Mouse (Mus musculus) kidney, adult 2 months (tissue): ENCODE data around the gene 0610030E20Rik. TPM values are rescaled to one million over a fixed set of nuclear protein-coding genes. Genes with fewer than 3 reads are reported as not detected.

Experiments
- DNase-seq: peaks from one replicate; pipeline ENCODE4 v3.0.0; 2021
- H3K27ac ChIP-seq: fragments of 200-500 bp; 2 replicates; pipeline ENCODE4 v1.5.1; 2012; ENCODE audit warnings: low read depth, low read length, control low read depth, inconsistent platforms; ENCODE audit not compliant: insufficient read depth
- H3K27me3 ChIP-seq: fragments of 200-500 bp; replicated peaks from 2 replicates; pipeline ENCODE4 v1.6.1; 2012; ENCODE audit warnings: mild to moderate bottlenecking, moderate library complexity, low read length, inconsistent platforms; ENCODE audit not compliant: control insufficient read depth, insufficient read depth
- H3K36me3 ChIP-seq: fragments of 200-500 bp; 2 replicates; pipeline ENCODE4 v1.6.1; 2012; ENCODE audit warnings: mild to moderate bottlenecking, moderate library complexity, low read length, inconsistent platforms; ENCODE audit not compliant: control insufficient read depth, insufficient read depth
- H3K4me1 ChIP-seq: fragments of 200-500 bp; 2 replicates; pipeline ENCODE4 v1.6.1; 2011; ENCODE audit warnings: low read length; ENCODE audit not compliant: control insufficient read depth, insufficient read depth
- H3K4me3 ChIP-seq: fragments of 200-500 bp; 2 replicates; pipeline ENCODE4 v1.5.1; 2011; ENCODE audit warnings: mild to moderate bottlenecking, low read depth, low read length, control low read depth; ENCODE audit not compliant: insufficient read depth
- CTCF ChIP-seq: fragments of 200-500 bp; conservative IDR thresholded peaks from 2 replicates; pipeline ENCODE4 v1.5.1; 2011; ENCODE audit warnings: low read depth, mild to moderate bottlenecking, control low read depth, low read length, moderate library complexity, mixed read lengths; ENCODE audit not compliant: insufficient read depth, insufficient read length
- POLR2A ChIP-seq: fragments of 200-500 bp; IDR thresholded peaks from one replicate; pipeline ENCODE4 v1.6.1; 2011; ENCODE audit warnings: low read depth, low read length, control low read depth
- whole genome bisulfite sequencing: fragments of 180-500 bp; shearing (Covaris S2); methylation state at CpG from one replicate; pipeline ENCODE4 v1.1.7; 2018; 5-methylcytosine and 5-hydroxymethylcytosine counted together
- polyA plus RNA-seq: library from polyadenylated mRNA; depleted of rRNA; stranded (reverse); fragments of >200 nt; gene quantifications from 2 replicates; pipeline ENCODE4 v1.2.3, GENCODE M21; 2012

0610030E20Rik gene
- polyA plus RNA-seq, 1 experiment = 15.1 TPM

GRCm38 (mm10) chr6:72358086-72358764 lies 11.1 kb downstream of the 0610030E20Rik start:
- WGBS = 75% methylated on average over 10 of the region's 10 CpGs
- Histone ChIP-seq H3K27ac (no peak overlapping the region), H3K36me3 (peaks cover 7% of the 10 kb centered on the region; the same call in 1 of the 2 replicates), H3K4me1 (peaks cover 30% of the 10 kb centered on the region; the same call in 1 of the 2 replicates), H3K27me3 (no peaks in the 10 kb centered on the region), H3K4me3 (no peak overlapping the region)
- TF ChIP-seq CTCF (no peak), POLR2A (peak; percentile 47)
- no peak for DNase-seq

DNA sequence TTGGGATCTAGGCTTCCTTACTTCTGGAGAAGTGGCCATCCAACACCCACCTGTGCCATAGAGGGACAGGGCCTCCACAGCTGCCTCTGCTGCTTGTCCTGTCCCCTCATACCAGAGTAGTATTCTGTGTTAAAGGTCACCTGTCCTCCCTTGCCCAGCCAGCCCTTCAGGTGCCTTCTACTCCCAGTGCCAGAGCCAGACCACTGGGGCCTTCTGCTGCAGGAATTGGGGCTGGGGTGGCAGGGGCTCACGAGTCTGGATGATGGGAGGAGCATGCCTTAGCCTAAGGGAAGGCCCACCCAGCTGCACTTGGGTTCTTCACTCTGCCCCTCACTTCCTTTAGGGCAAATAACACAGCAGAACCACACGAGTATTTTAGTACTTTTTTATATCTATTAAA lies 12.2 kb downstream of the 0610030E20Rik start:
- DNase-seq = no peak
- 32% methylated on average over 2 of the region's 2 CpGs for WGBS
- Histone ChIP-seq H3K27ac (peak overlapping the region; percentile 94), H3K4me3 (no peak overlapping the region), H3K27me3 (no peaks in the 10 kb centered on the region), H3K4me1 (peaks cover 27% of the 10 kb centered on the region; the same call in 1 of the 2 replicates), H3K36me3 (peaks cover 7% of the 10 kb centered on the region; the same call in 1 of the 2 replicates)
- no peak for TF ChIP-seq CTCF
- no peak for TF ChIP-seq POLR2A

- H3K36me3 ChIP-seq = peaks cover 7% of the 10 kb centered on the region; the same call in 1 of the 2 replicates
- peaks cover 20% of the 10 kb centered on the region; the same call in 1 of the 2 replicates for H3K4me1 ChIP-seq
- peak overlapping the region; percentile 34 for H3K4me3 ChIP-seq
- H3K27me3 ChIP-seq = no peaks in the 10 kb centered on the region
- TF ChIP-seq CTCF = no peak
- peak; percentile 33 for TF ChIP-seq POLR2A
- WGBS = 45% methylated on average over 11 of the region's 11 CpGs
- peak overlapping the region; percentile 94 for H3K27ac ChIP-seq
- DNase-seq = peak; percentile 81
Measured at GRCm38 (mm10) chr6:72359891-72360598, 12.9 kb downstream of the 0610030E20Rik start.

- WGBS = 38% methylated on average over 7 of the region's 7 CpGs
- Histone ChIP-seq H3K4me1 (peaks cover 20% of the 10 kb centered on the region; the same call in 1 of the 2 replicates), H3K27ac (peak overlapping the region; percentile 94), H3K4me3 (peak overlapping the region; percentile 34), H3K36me3 (peaks cover 7% of the 10 kb centered on the region; the same call in 1 of the 2 replicates), H3K27me3 (no peaks in the 10 kb centered on the region)
- peak; percentile 82 for DNase-seq
- TF ChIP-seq POLR2A (peak; percentile 12), CTCF (no peak)
Measured at GRCm38 (mm10) chr6:72360599-72360935, 13.4 kb downstream of the 0610030E20Rik start.

DNA sequence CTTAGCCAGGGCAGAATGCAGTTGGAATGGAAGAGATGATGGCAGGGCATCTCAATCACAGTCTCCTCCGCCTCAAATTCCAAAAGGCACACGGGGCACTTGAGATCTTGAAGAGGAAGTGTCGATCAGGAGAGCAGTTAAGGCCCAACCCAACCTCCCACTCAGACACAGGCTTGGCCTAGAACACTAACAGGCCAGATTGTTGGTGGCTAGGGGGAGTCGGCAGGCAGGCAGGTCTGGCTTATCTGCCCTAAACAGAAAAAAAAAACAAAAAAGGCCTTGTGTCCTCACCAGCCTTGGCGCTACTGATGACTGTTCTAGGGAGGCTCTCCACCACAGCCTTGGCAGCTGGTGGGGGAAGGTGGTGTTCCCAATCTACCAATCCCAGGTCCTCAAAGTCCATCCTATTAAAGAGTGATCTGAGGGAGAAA lies 14.0 kb downstream of the 0610030E20Rik start:
- TF ChIP-seq CTCF (no peak), POLR2A (no peak)
- H3K4me3 ChIP-seq = peak overlapping the region; percentile 91
- WGBS = 26% methylated on average over 5 of the region's 5 CpGs
- DNase-seq = no peak
- peaks cover 20% of the 10 kb centered on the region for H3K4me1 ChIP-seq
- peak overlapping the region; percentile 94 for H3K27ac ChIP-seq
- peaks cover 7% of the 10 kb centered on the region; the same call in 1 of the 2 replicates for H3K36me3 ChIP-seq
- H3K27me3 ChIP-seq = no peaks in the 10 kb centered on the region

DNA sequence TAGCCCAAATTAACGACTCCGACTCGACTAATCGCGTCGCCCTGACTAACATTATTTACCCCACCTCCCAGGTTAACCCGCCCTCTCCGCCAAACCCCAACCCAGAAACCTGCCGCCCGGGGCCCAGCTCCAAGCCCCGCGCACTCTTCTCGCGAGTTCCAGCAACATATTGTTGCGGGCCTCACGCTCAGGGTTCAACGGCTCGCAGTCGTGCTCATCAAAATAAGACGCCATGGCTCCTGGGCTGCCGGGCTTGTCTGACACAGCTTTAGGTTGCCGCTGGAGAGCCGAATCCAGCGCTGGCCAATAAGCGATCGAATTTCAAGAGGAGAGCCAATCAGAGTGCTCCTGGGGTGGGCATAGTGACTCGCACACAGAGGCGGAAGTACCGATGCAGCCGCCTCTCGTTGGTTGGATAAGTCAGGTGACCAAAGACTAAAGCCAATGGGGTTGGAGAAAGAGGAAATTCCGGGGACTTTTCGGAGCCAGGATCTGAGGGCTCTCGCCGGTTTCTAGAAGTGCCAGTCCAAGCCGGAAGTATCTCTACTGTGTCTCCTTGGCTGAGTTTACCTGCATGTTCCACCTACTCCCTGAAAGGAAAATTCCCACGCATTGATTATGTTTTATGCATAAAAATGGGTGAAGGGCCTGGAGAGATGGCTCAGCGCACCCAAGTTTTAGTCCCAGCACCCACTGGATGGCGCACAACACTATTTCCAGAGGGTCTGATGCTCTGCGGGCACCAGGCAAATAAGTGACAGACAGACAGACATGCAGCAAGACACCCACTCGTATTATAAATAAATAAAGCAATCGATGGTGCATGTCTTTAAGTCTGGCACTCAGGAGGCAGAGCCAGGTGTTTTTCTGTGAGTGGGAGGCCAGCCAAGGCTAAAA lies 15.3 kb downstream of the 0610030E20Rik start:
- DNase-seq = peak; percentile 99
- H3K4me3 ChIP-seq = peak overlapping the region; percentile 91
- peak; percentile 83 for TF ChIP-seq POLR2A
- TF ChIP-seq CTCF = peak; percentile 37
- peak overlapping the region; percentile 94 for H3K27ac ChIP-seq
- H3K4me1 ChIP-seq = peaks cover 16% of the 10 kb centered on the region
- H3K27me3 ChIP-seq = no peaks in the 10 kb centered on the region
- H3K36me3 ChIP-seq = peaks cover 7% of the 10 kb centered on the region; the same call in 1 of the 2 replicates
- under 1% methylated on average over 42 of the region's 42 CpGs for WGBS
